Mouse (Mus musculus): ENCODE data around the gene Hspa13. TPM values are rescaled to one million over a fixed set of nuclear protein-coding genes. Genes with fewer than 3 reads are reported as not detected.

The Hspa13 gene
- polyA plus RNA-seq (2012; rRNA removed) = 22.7 and 24.6 TPM in 2 replicates

DNA sequence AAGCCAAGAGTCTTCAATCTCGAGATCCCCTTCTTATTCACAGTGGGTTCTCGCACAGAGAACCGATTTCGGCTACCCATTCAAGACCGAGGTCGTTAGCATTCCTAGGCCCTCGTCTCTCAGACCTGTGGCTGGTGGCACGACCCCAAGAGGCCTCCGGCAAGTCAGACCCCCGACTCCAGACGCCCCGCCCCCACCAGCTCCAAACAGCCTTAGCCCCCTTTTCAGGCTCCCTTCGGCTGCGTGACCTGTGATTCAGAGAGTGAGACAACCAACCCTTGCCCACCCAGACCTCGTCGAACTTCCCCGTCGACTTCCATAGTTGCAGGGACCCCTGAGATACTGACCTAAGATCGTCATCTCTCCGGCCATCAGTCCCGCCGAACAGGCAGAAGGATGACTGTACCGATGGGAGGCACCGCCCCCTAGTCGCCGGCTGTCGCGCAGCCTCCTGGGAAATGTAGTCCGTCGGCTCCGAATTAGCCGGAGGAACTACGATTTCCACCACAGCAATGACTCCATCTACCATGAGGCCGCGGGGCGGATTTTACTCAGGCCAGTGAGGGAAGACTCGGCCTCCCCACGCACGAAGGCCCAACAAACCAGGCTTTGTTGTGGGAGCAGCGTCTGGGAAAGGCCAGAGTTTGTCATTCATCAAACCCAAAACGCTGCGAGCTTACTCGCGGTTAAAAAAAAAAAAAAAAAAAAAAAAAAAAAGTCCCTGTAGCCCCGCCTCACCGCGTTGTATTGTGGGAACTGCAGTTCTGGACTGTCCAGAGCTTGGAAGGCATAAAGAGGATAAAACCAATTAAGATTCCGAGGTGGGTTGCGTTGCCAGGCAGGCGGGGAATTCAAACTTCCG lies at the start of gene Hspa13:
Hspa13 (minus strand) TSS at position 717 of the 862 bp plus-strand sequence.

Other genes starting within 250 kb of the Hspa13 start
- gene Lipi, start 181.0 kb downstream of the Hspa13 start, polyA plus RNA-seq (2012; rRNA removed) = 0.09 TPM in 1 of 2 replicates, not detected in the other
- gene Rbm11, start 174.3 kb downstream of the Hspa13 start, polyA plus RNA-seq (2012; rRNA removed) = 3.1 and 3.5 TPM in 2 replicates

Measured in central nervous system, embryonic 18 days (tissue).